Mouse (Mus musculus): ENCODE measurements around the gene Skap1.

Gene Skap1

GRCm38 (mm10) chr11:96465426-96466056, 1.1 kb downstream of the Skap1 start:
- DNase-seq (ENCODE audit: low spot score in 2 of 2) = peak; percentile 24 to 34

DNA sequence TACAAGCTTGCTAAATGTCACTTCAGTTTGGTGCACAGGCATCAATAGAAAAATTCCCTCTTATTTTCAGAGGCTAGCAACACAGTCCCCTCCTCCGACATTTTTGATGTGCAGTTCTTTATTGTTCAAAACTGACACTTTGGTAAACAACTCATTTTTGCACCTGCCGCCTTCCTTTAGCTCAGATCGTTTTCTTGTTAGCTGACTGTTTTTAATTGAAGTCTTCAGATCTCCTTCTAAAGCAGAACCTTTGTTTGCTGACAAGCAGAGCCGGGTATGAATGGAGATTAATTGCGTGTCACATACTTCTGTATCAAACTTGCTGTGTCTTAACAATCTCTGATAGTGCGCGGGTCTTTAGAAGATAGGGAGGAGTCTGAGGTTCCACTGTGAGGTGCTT, 2.0 kb downstream of the Skap1 start:
- DNase-seq (ENCODE audit: low spot score in 2 of 2) = peak in 1 of 2 experiments; percentile 18

DNA sequence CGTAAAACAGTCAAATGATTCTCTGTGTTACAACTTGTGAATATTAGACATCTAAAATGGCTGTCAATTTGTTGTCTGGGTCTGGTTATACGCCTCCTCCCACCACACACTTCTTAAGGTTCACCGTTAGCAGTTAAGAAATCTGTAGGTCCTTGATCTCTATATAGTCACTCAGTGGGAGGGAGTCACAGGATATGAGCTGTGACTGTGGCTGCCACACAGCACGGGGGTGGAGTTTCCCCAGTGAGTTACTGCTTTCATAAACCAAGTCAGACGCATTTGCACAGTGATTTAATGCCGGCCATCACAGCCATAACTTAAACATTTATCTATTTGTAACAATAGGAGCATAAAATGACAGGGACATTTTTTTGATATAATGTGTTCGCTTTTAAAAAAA, 2.6 kb downstream of the Skap1 start:
- DNase-seq (ENCODE audit: low spot score in 2 of 2) = peak in 1 of 2 experiments; percentile 44

- no peak for DNase-seq (ENCODE audit: low spot score in 2 of 2)
Observed at GRCm38 (mm10) chr11:96468048-96468745, 3.8 kb downstream of the Skap1 start.

DNA sequence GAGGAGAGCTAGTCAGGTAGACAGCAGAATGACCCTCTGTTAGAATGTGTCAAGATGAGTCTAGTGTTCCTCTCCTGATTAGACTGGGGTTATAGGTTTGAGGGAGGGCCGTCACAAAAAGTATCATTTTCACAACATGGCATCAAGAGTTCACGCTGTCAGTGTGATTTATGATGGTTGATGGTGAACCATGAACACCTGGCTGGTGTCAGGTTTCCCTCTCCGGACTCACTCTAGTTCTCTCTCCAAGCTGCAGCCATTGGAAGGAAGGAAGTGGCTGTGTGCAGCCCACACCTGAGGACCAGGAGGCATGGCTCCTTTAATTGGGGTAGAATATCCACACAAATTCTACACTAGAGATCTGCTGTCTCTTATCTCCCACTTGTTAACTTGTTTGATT, 18.3 kb downstream of the Skap1 start:
- DNase-seq (ENCODE audit: low spot score in 2 of 2) = no peak

GRCm38 (mm10) chr11:96483179-96483578, 18.8 kb downstream of the Skap1 start:
- no peak for DNase-seq (ENCODE audit: low spot score in 2 of 2)

DNA sequence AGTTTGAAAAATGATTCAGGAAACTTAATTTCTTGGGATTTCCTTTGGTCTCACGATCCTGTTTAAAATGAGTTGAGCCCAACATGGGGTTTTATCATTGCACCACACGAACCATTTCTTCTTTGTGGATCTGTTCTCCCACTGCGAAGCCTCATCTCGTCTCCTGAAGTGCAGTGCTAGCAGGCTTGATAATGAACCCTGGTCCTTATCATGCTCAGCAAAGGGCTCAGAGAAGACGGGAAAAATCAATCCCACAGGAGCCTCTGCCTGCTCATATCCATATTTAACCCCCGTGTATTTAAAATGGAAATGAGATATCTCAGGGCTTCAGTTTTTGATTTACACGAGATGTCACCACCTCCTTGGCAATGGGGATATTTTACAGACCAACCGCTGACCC, 34.1 kb downstream of the Skap1 start:
- no peak for DNase-seq (ENCODE audit: low spot score in 2 of 2)

- peak; percentile 2 to 9 for DNase-seq (ENCODE audit: low spot score in 2 of 2)
Observed at GRCm38 (mm10) chr11:96501042-96501441, 36.6 kb downstream of the Skap1 start.

DNA sequence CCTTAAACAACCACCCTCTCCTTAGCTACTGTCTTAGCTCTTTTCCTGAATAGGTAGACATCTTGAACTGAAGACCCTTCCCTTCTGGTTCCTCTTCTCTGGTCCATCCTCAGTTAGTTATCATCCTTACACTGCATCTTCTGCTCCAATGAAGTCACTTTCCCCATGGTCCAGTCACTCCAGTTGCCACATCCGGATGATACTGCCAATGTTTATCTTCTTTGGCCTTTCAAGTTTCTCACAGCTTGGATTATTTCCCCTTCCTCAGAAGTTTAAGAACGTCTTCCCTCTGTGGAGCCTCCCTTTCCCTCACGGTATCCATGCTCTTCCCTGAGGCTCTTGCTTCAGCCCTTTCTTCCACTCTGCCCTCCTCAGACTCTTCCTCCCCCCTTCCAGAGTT, 38.6 kb downstream of the Skap1 start:
- DNase-seq (ENCODE audit: low spot score in 2 of 2) = no peak

DNA sequence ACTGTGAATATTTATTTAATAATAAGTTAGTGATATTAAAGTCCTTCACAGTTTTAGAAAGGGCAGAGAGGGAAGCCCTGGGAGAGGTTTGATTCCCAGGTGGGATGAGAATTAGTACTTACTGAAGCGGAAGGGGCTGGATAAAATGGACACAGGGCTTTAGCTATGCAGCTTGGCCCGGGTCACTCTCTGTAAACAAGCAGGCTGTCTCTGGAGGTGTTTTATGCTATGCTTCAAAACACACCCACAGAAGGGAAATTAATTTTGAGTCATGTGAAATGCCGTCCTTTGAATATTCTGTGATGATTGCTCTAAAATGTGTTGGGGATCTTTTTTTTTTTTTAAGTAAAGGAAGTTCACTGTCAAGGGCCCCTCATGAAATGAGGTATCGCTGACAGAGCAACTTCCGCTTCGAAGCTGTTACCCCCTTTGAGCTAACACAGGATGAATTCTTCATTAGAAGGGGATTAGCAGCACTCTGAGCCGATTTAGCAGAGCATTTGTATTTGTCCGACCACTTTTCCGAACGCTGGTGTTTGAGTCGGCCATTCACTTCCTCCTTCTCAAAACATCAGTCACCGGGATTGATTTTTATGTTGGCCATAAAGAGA, 40.2 kb downstream of the Skap1 start:
- no peak for DNase-seq (ENCODE audit: low spot score in 2 of 2)

GRCm38 (mm10) chr11:96505841-96506240, 41.4 kb downstream of the Skap1 start:
- DNase-seq (ENCODE audit: low spot score in 2 of 2) = no peak

DNA sequence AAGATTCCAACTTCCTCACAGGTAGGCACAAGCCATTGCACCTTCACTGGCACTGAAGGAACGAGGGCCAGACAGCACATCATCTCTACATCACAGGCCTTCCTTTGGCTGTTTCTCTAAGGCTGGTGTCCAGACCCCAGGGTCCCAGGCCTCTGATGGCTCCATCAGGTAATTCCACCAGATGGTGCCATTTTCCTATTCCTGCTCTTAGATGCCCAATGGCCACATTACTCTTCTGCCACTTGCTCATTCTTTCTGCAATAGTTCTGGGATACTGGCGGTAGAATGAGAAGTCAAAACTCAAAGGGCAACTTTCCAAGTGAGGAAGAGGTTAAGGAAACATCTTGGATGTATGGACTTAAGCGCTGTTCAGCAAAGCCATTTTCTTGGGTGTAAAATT, 50.8 kb downstream of the Skap1 start:
- no peak for DNase-seq (ENCODE audit: low spot score in 2 of 2)

DNA sequence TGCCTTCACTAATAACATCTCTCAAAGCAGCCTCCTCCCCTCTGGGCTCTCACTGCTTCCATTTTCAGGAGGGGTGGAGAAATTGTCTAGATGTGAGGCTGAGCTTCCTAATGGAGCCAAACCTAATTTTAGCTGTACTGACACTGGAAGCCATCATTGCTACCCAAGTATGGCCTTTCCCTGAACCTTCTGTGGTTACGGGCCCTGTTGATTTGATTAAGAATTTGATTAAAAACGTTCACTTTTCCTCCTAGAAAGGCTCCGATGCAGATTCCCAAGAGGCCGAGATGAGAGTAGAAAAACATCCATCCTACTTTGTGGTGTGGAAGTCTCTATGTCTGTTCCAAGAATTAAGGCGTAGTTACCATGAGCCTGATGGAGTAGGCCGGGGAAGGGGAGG, 60.1 kb downstream of the Skap1 start:
- no peak for DNase-seq (ENCODE audit: low spot score in 2 of 2)

- DNase-seq (ENCODE audit: low spot score in 2 of 2) = no peak
Observed at GRCm38 (mm10) chr11:96526137-96526621, 61.8 kb downstream of the Skap1 start.

DNA sequence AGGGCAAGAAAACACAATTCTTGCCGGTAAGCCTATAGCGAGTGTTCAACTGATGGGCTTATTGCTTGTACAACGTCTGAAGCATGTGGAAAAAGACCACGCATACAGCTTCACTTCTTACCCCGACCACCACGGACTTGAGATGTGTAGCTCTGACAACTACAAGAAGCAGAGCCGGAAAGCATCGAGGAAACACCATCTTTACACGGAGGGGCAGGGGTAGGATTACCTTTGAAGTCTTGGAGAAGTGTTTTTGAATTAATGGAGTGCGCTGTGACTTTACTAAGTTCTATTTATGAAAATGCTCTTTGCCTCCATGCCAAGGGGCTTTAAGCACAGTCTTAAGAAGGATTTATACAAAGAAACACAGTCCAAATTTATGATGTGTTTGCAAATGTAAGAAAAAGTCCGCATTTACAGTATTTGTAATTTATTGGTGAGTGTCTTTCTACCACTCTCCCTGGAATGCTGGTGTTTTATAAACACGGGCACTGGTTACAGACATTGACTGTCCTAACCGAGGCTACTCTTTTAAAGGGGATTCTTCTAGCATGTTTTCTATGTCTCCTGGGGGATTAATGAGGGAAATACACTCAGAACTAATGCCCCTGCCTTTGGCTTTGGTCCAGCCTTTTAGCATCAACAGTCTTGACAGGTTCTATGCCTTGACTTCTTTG, 67.5 kb downstream of the Skap1 start:
- DNase-seq (ENCODE audit: low spot score in 2 of 2) = no peak

DNA sequence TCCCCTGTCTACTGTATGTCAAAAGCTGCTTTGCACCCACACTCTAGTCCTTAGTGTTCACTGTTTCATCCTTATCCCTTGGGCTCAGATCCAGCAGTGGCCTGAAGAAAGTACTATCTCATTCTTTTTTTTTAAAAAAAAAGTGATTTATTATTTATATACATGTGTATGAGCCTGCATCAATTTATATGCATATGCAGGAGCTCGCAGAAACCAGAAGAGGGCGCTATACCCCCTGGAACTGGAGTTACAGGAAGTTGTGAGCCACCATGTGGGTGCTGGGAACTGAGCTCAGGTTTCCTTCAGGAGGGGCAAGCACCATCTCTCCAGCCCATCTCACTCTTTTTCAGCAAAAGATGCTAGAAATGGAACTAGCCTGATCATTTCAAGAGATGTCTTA, 70.1 kb downstream of the Skap1 start:
- DNase-seq (ENCODE audit: low spot score in 2 of 2) = no peak

GRCm38 (mm10) chr11:96536146-96536545, 71.8 kb downstream of the Skap1 start:
- peak; percentile 28 to 34 for DNase-seq (ENCODE audit: low spot score in 2 of 2)

GRCm38 (mm10) chr11:96542003-96542402, 77.6 kb downstream of the Skap1 start:
- no peak for DNase-seq (ENCODE audit: low spot score in 2 of 2)

GRCm38 (mm10) chr11:96542561-96542960, 78.2 kb downstream of the Skap1 start:
- no peak for DNase-seq (ENCODE audit: low spot score in 2 of 2)

- no peak for DNase-seq (ENCODE audit: low spot score in 2 of 2)
Observed at GRCm38 (mm10) chr11:96546428-96546827, 82.0 kb downstream of the Skap1 start.

GRCm38 (mm10) chr11:96550960-96551703, 86.7 kb downstream of the Skap1 start:
- no peak for DNase-seq (ENCODE audit: low spot score in 2 of 2)

GRCm38 (mm10) chr11:96553091-96553490, 88.7 kb downstream of the Skap1 start:
- peak; percentile 23 to 52 for DNase-seq (ENCODE audit: low spot score in 2 of 2)
